Mouse (Mus musculus) kidney, embryonic 14.5 days (tissue): Measurements from ENCODE around the gene Rnf180. TPM values are rescaled to one million over a fixed set of nuclear protein-coding genes. Genes with fewer than 3 reads are reported as not detected.

Experiments
- ATAC-seq: fragments of 200-750 bp; cut with Nextera tagmentation; 2 replicates; pipeline ENCODE4 v1.8.0; 2017; ENCODE audit warnings: moderate number of reproducible peaks, mild to moderate bottlenecking, moderate TSS enrichment, moderate library complexity; ENCODE audit not compliant: low FRiP score, low TSS enrichment
- H3K27ac ChIP-seq: fragments of 300-500 bp; sonication (generic); 2 replicates; pipeline ENCODE4 v1.5.1; 2014; ENCODE audit warnings: low read depth, mild to moderate bottlenecking, low read length, moderate library complexity, mixed read lengths
- H3K27me3 ChIP-seq: fragments of 300-500 bp; sonication (generic); 2 replicates; pipeline ENCODE4 v1.6.1; 2014; ENCODE audit warnings: mild to moderate bottlenecking, low read length; ENCODE audit not compliant: control insufficient read depth, insufficient read depth
- H3K36me3 ChIP-seq: fragments of 300-500 bp; sonication (generic); 2 replicates; pipeline ENCODE4 v1.6.1; 2014; ENCODE audit warnings: low read length, mixed read lengths; ENCODE audit not compliant: control insufficient read depth, insufficient read depth
- H3K4me1 ChIP-seq: fragments of 300-500 bp; sonication (generic); 2 replicates; pipeline ENCODE4 v1.6.1; 2014; ENCODE audit warnings: low read length, mixed read lengths; ENCODE audit not compliant: control insufficient read depth, insufficient read depth
- H3K4me2 ChIP-seq: fragments of 300-500 bp; sonication (generic); replicated peaks from 2 replicates; pipeline ENCODE4 v1.6.1; 2014; ENCODE audit warnings: low read depth, mild to moderate bottlenecking, low read length
- H3K4me3 ChIP-seq: fragments of 300-500 bp; sonication (generic); 2 replicates; pipeline ENCODE4 v1.5.1; 2014; ENCODE audit warnings: mild to moderate bottlenecking, low read length
- H3K9ac ChIP-seq: fragments of 300-500 bp; sonication (generic); 2 replicates; pipeline ENCODE4 v1.6.1; 2014; ENCODE audit warnings: low read depth, mild to moderate bottlenecking, low read length, moderate library complexity
- H3K9me3 ChIP-seq: fragments of 300-500 bp; sonication (generic); 2 replicates; pipeline ENCODE4 v1.6.1; 2016; ENCODE audit warnings: low read length; ENCODE audit not compliant: control insufficient read depth
- WGBS: fragments of 180-500 bp; shearing (Covaris S2); extraction: QIAGEN DNeasy Blood & Tissue Kit; methylation state at CpG from one replicate; pipeline ENCODE4 v1.1.7; 2014; 5-methylcytosine and 5-hydroxymethylcytosine counted together
- polyA plus RNA-seq: library from polyadenylated mRNA; unstranded; fragments of >200 nt; fragmentation: Nextera tagmentation; extraction: Ambion mirVana; gene quantifications from 2 replicates; pipeline ENCODE4 v1.2.1, GENCODE M21; 2014

Gene Rnf180
- polyA plus RNA-seq, 1 experiment from 2014 or later, result 12.0 TPM

GRCm38 (mm10) chr13:105300009-105300346, 5.4 kb upstream of the Rnf180 start:
- WGBS, result 69% methylated on average over 4 of the region's 4 CpGs
- Histone ChIP-seq H3K27me3 (no peaks in the 10 kb centered on the region), H3K9ac (no peak overlapping the region), H3K4me2 (no peak overlapping the region), H3K9me3 (no peaks in the 10 kb centered on the region), H3K4me3 (no peak overlapping the region), H3K27ac (no peak overlapping the region), H3K4me1 (no peaks in the 10 kb centered on the region), H3K36me3 (no peaks in the 10 kb centered on the region)
- ATAC-seq, result no peak

- no peaks in the 10 kb centered on the region for H3K27me3 ChIP-seq
- H3K4me1 ChIP-seq, result no peaks in the 10 kb centered on the region
- 42% methylated on average over 4 of the region's 4 CpGs for WGBS
- no peaks in the 10 kb centered on the region for H3K36me3 ChIP-seq
- H3K4me2 ChIP-seq, result no peak overlapping the region
- no peaks in the 10 kb centered on the region for H3K9me3 ChIP-seq
- no peak overlapping the region for H3K27ac ChIP-seq
- H3K4me3 ChIP-seq, result no peak overlapping the region
- no peak overlapping the region for H3K9ac ChIP-seq
- ATAC-seq, result no peak
Measured at GRCm38 (mm10) chr13:105299162-105300008, 4.8 kb upstream of the Rnf180 start.

GRCm38 (mm10) chr13:105293781-105294667, 591 bp downstream of the Rnf180 start:
- H3K4me2 ChIP-seq, result peak overlapping the region; percentile 77
- H3K4me1 ChIP-seq, result peaks cover 5% of the 10 kb centered on the region; the same call in 1 of the 2 replicates
- no peaks in the 10 kb centered on the region for H3K9me3 ChIP-seq
- peak overlapping the region; percentile 62; the same call in 1 of the 2 replicates for H3K27ac ChIP-seq
- no peaks in the 10 kb centered on the region for H3K36me3 ChIP-seq
- 1% methylated on average over 75 of the region's 91 CpGs for WGBS
- H3K27me3 ChIP-seq, result no peaks in the 10 kb centered on the region
- peak overlapping the region; percentile 81 for H3K4me3 ChIP-seq
- ATAC-seq, result peak; percentile 93
- peak overlapping the region; percentile 91 for H3K9ac ChIP-seq

- 51% methylated on average over 4 of the region's 4 CpGs for WGBS
- no peak overlapping the region for H3K4me3 ChIP-seq
- peak overlapping the region; percentile 15 for H3K4me2 ChIP-seq
- peak; percentile 13; the same call in 1 of the 2 replicates for ATAC-seq
- no peaks in the 10 kb centered on the region for H3K9me3 ChIP-seq
- H3K36me3 ChIP-seq, result no peaks in the 10 kb centered on the region
- no peak overlapping the region for H3K9ac ChIP-seq
- H3K27me3 ChIP-seq, result no peaks in the 10 kb centered on the region
- H3K4me1 ChIP-seq, result peaks cover 5% of the 10 kb centered on the region; the same call in 1 of the 2 replicates
- no peak overlapping the region for H3K27ac ChIP-seq
Measured at GRCm38 (mm10) chr13:105291816-105292215, 2.8 kb downstream of the Rnf180 start.

- Histone ChIP-seq H3K9ac (no peak overlapping the region), H3K9me3 (no peaks in the 10 kb centered on the region), H3K4me1 (peaks cover 5% of the 10 kb centered on the region; the same call in 1 of the 2 replicates), H3K4me2 (no peak overlapping the region), H3K4me3 (no peak overlapping the region), H3K36me3 (no peaks in the 10 kb centered on the region), H3K27me3 (no peaks in the 10 kb centered on the region), H3K27ac (no peak overlapping the region)
- ATAC-seq, result no peak
- WGBS, result 88% methylated on average over 2 of the region's 2 CpGs
Measured at GRCm38 (mm10) chr13:105290594-105290993, 4.0 kb downstream of the Rnf180 start.

- WGBS, result 88% methylated on average over 5 of the region's 5 CpGs
- Histone ChIP-seq H3K27ac (no peak overlapping the region), H3K4me2 (no peak overlapping the region), H3K36me3 (no peaks in the 10 kb centered on the region), H3K9me3 (no peaks in the 10 kb centered on the region), H3K4me1 (peaks cover 5% of the 10 kb centered on the region; the same call in 1 of the 2 replicates), H3K9ac (no peak overlapping the region), H3K27me3 (no peaks in the 10 kb centered on the region), H3K4me3 (no peak overlapping the region)
- ATAC-seq, result no peak
Measured at GRCm38 (mm10) chr13:105290021-105290420, 4.6 kb downstream of the Rnf180 start.

- H3K9ac ChIP-seq, result no peak overlapping the region
- H3K4me2 ChIP-seq, result no peak overlapping the region
- no peak overlapping the region for H3K4me3 ChIP-seq
- H3K27me3 ChIP-seq, result no peaks in the 10 kb centered on the region
- ATAC-seq, result no peak
- no peaks in the 10 kb centered on the region for H3K9me3 ChIP-seq
- no peak overlapping the region for H3K27ac ChIP-seq
- 42% methylated on average over 8 of the region's 8 CpGs for WGBS
- H3K36me3 ChIP-seq, result no peaks in the 10 kb centered on the region
- H3K4me1 ChIP-seq, result no peaks in the 10 kb centered on the region
Measured at GRCm38 (mm10) chr13:105279397-105280018, 15.1 kb downstream of the Rnf180 start.

GRCm38 (mm10) chr13:105270394-105271094, 24.1 kb downstream of the Rnf180 start:
- WGBS, result 91% methylated on average over 8 of the region's 8 CpGs
- Histone ChIP-seq H3K4me1 (no peaks in the 10 kb centered on the region), H3K27me3 (no peaks in the 10 kb centered on the region), H3K4me2 (no peak overlapping the region), H3K27ac (no peak overlapping the region), H3K4me3 (no peak overlapping the region), H3K36me3 (no peaks in the 10 kb centered on the region), H3K9me3 (peaks cover 9% of the 10 kb centered on the region; the same call in 1 of the 2 replicates), H3K9ac (no peak overlapping the region)
- no peak for ATAC-seq
